Mouse (Mus musculus) bone marrow macrophage, adult 2 months (primary cell): ENCODE measurements around the gene B9d1. TPM values are rescaled to one million over a fixed set of nuclear protein-coding genes. Genes with fewer than 3 reads are reported as not detected.

Source experiments
- H3K27ac ChIP-seq: 2 replicates; pipeline ENCODE4 v1.5.1; 2012; ENCODE audit warnings: low read depth, low read length; ENCODE audit not compliant: insufficient read depth
- H3K4me1 ChIP-seq: 2 replicates; pipeline ENCODE4 v1.6.1; 2012; ENCODE audit warnings: low read length; ENCODE audit not compliant: control insufficient read depth, insufficient read depth
- H3K4me3 ChIP-seq: 2 replicates; pipeline ENCODE4 v1.5.1; 2012; ENCODE audit warnings: mild to moderate bottlenecking, low read length, moderate library complexity; ENCODE audit not compliant: insufficient read depth
- CTCF ChIP-seq: IDR thresholded peaks from 2 replicates; pipeline ENCODE4 v1.5.1; 2012; ENCODE audit warnings: low read depth, mild to moderate bottlenecking, low read length, moderate library complexity
- POLR2A ChIP-seq: IDR thresholded peaks from 2 replicates; pipeline ENCODE4 v1.6.1; 2012; ENCODE audit warnings: mild to moderate bottlenecking, low read depth, low read length, borderline replicate concordance
- polyA plus RNA-seq: library from polyadenylated mRNA; stranded (reverse); fragments of >200 nt; gene quantifications from 2 replicates; pipeline ENCODE4 v1.2.4, GENCODE M21; 2012; ENCODE audit not compliant: missing spikeins, insufficient read depth, insufficient read length

B9d1 gene
- polyA plus RNA-seq, 1 experiment, result not detected

DNA sequence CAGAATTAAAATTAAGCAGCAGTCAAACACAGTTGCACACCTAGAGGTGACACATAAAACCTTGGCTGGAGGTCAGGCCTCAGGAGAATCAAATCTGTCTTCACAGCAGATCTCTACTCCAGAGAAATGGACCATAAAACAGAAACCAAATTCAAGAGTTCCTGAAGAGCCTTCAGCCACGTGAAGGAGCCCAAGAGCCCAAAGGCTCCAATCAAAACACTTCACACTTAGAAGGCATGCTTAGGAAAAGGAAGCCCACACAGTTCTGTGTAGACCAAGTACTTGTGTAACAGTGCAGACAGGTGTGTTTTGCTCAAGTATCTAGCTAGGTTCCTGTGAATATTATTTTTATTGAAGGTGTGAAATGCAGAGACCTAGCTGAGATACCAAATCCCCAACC, 30.6 kb downstream of the B9d1 start:
- Histone ChIP-seq H3K4me3 (no peak overlapping the region), H3K27ac (no peak overlapping the region), H3K4me1 (peaks cover 31% of the 10 kb centered on the region)
- TF ChIP-seq POLR2A, result no peak
- TF ChIP-seq CTCF, result no peak

- H3K4me1 ChIP-seq, result peaks cover 27% of the 10 kb centered on the region
- no peak overlapping the region for H3K27ac ChIP-seq
Observed at GRCm38 (mm10) chr11:61536952-61537351, 32.0 kb downstream of the B9d1 start.

GRCm38 (mm10) chr11:61537362-61537761, 32.4 kb downstream of the B9d1 start:
- Histone ChIP-seq H3K4me3 (no peak overlapping the region), H3K27ac (no peak overlapping the region), H3K4me1 (peaks cover 25% of the 10 kb centered on the region)
- no peak for TF ChIP-seq POLR2A

More at GRCm38 (mm10) chr11:61536952-61537351, 32.0 kb downstream of the B9d1 start:
- H3K4me3 ChIP-seq, result no peak overlapping the region
- TF ChIP-seq CTCF, result no peak
- no peak for TF ChIP-seq POLR2A

DNA sequence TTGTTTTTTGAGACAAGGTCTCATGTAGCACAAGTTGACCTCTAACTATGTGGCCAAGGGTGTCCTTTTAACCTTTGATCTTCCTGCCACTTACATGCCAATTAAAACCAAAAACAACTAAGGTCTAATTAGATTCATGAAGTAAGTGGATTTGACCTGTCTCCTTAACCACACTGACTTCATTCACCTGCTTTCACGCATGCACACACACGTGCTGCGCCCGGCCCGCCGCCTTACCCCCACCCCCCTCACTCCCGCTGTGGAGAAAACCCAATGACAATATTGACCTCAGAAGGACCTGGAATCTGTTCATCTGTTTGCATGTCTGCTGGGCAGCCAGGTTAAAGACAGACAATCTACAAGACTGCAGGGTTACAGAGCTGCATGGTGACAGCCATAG, 35.7 kb downstream of the B9d1 start:
- H3K4me1 ChIP-seq, result peaks cover 3% of the 10 kb centered on the region; the same call in 1 of the 2 replicates
- H3K27ac ChIP-seq, result no peak overlapping the region
- no peak overlapping the region for H3K4me3 ChIP-seq
- TF ChIP-seq POLR2A (no peak), CTCF (no peak)

DNA sequence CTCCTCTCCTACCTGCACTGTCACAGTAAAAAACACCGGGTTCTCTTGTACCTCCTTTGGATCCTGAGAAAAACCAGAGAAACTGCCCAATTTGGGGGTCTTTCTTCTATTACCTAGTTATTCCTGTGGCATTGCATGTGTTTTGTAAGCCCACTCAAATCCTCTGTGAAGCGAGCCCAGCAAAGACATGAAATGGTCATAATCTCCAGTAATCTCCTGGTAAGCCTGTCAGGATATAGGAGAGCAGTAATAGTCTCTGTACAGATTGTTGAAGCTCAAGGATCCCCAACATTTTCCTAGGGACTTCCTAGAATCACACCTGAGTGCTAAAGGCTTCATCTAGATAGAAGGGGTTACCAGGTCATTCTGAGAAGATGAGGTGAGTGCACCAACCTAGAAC, 36.2 kb downstream of the B9d1 start:
- TF ChIP-seq POLR2A (no peak), CTCF (no peak)
- H3K4me3 ChIP-seq, result no peak overlapping the region
- H3K4me1 ChIP-seq, result no peaks in the 10 kb centered on the region; the same call in 1 of the 2 replicates
- no peak overlapping the region for H3K27ac ChIP-seq

DNA sequence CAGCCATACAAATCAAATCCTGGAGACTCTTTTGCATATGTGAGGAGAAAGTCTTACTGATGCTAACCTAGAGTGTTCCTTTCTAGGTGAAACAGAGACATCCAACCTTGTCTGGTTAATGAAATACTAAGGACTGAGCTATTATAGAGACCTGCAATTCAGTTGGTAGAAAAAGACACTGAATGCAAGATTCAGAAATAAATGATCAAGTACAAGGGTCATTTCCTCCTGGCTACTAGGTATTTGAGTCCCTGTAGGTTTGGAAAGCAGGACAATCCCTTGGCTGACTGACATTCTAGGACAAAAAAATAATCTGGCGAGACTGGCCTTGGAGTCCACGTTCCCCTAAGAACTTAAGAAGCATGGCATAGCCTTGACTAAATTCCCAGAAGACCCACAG, 40.6 kb downstream of the B9d1 start:
- H3K27ac ChIP-seq, result no peak overlapping the region
- H3K4me3 ChIP-seq, result no peak overlapping the region
- no peak for TF ChIP-seq CTCF
- no peak for TF ChIP-seq POLR2A
- H3K4me1 ChIP-seq, result no peaks in the 10 kb centered on the region

- Histone ChIP-seq H3K4me3 (no peak overlapping the region), H3K4me1 (no peaks in the 10 kb centered on the region), H3K27ac (no peak overlapping the region)
- TF ChIP-seq CTCF (no peak), POLR2A (no peak)
Observed at GRCm38 (mm10) chr11:61546452-61546851, 41.5 kb downstream of the B9d1 start.

- H3K4me1 ChIP-seq, result no peaks in the 10 kb centered on the region
- H3K4me3 ChIP-seq, result no peak overlapping the region
- H3K27ac ChIP-seq, result no peak overlapping the region
- TF ChIP-seq POLR2A (no peak), CTCF (no peak)
Observed at GRCm38 (mm10) chr11:61547710-61548109, 42.8 kb downstream of the B9d1 start.

GRCm38 (mm10) chr11:61550631-61551030, 45.7 kb downstream of the B9d1 start:
- H3K27ac ChIP-seq, result no peak overlapping the region
- no peaks in the 10 kb centered on the region for H3K4me1 ChIP-seq
- TF ChIP-seq CTCF, result no peak
- no peak for TF ChIP-seq POLR2A
- no peak overlapping the region for H3K4me3 ChIP-seq

DNA sequence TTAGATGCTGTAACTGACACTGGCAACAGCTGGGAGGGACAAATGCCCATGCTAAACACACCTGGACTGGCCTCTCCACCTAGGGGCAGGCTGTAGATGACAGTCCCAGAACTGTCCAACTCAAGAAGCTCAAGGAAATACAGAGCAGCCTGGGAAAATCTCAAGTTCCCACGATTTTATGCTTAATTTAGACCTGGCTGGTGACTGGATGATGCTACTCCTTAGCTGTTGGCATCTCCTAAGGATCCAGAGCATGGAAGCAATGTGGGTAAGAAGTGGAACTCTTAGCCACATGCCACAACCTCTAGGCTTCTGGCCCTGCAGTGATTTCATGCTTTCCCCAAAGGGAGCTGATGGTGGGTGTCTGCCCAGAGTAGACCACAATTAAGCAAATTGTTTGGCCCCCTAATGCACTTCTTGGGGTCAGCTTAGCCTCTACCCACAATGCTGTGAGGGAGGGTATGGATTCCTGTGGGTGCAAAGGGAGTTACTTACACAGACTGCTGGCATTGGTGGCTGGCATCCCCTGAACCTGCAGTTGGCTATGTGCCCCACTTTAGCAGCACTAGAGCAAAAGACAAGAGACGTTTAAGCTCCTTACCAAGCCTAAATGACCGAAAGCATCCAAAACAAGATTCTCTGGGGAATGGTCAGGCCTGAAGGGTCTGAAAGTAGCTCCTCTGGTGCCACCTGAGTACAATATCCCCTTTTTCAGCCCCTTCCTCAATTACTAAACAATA, 48.2 kb downstream of the B9d1 start:
- H3K27ac ChIP-seq, result no peak overlapping the region
- H3K4me1 ChIP-seq, result no peaks in the 10 kb centered on the region
- no peak for TF ChIP-seq CTCF
- TF ChIP-seq POLR2A, result no peak
- no peak overlapping the region for H3K4me3 ChIP-seq
